In the genomic region with DNA sequence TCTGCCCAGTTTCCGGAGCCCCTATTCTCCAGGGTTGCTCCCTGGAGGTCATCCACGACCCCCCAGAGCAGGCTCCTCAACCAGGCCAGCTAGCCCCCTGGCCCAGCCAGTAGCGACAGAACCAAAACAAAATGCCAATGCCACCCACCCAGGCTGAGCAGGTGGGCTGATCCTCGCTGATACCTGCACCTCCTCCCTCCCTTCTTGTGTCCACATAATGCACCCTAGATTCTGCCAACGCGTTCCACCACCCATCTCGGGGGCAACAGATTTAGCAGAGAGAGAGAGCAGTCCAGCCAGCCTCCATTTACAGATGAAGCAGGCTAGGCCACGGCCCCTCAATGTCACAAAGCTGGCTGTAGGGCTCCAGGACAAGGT, we compare ENCODE assay signal across 9 mouse cellular contexts. TPM values are rescaled to one million over a fixed set of nuclear protein-coding genes. Genes with fewer than 3 reads are reported as not detected.
A peak's percentile ranks its signal among the peaks of the same experiment; 100 is the strongest.
DNase-seq lines count a peak whose midpoint lies in the region; ATAC-seq and TF ChIP-seq lines count a peak whose summit lies in the region.
"Had no signal": no experiment of that assay in that cellular context is flagged by ENCODE, and none has a peak within 500 bp of the region (broad histone marks: within the 10 kb centered on the region; RNA-seq: fewer than 3 reads in every experiment).

No protein-coding gene starts in this region.

- H3K36me3 ChIP-seq in kidney, adult 2 months (ENCODE audit: control insufficient read depth, insufficient read depth, low read length), result no peaks in the 10 kb centered on the region
- H3K36me3 ChIP-seq in hindbrain, embryonic 13.5 days, result peaks cover 11% of the 10 kb centered on the region
- peaks cover 9% of the 10 kb centered on the region for H3K36me3 ChIP-seq in midbrain, embryonic 14.5 days (ENCODE audit: control insufficient read depth, insufficient read depth, low read length)

- DNase-seq in kidney, adult 2 months, result no peak
- no peak for DNase-seq in kidney, adult 18-20 months
- DNase-seq in midbrain, embryonic 14.5 days, result no peak
- DNase-seq in gastrocnemius, postnatal 4 days (ENCODE audit: low spot score in 2 of 2), result no peak

- H3K4me3 ChIP-seq in kidney, adult 2 months (ENCODE audit: insufficient read depth, low read depth, low read length), result peak overlapping the region; percentile 76
- peak overlapping the region; percentile 92 for H3K4me3 ChIP-seq in bone marrow macrophage, adult 2 months (ENCODE audit: insufficient read depth, low read length)
- peak overlapping the region; percentile 81 for H3K4me3 ChIP-seq in hindbrain, embryonic 13.5 days
- peak overlapping the region; percentile 92 for H3K4me3 ChIP-seq in midbrain, embryonic 14.5 days (replicated peaks; ENCODE audit: low read depth, low read length)

- ATAC-seq in hindbrain, embryonic 13.5 days (ENCODE audit: low FRiP score), result peak; percentile 7; the same call in 1 of the 2 replicates
- no peak; the same call in none of the 2 replicates for ATAC-seq in midbrain, embryonic 14.5 days (ENCODE audit: low FRiP score, low TSS enrichment)
- ATAC-seq in frontal cortex, adult (ENCODE audit: low TSS enrichment), result no peak; the same call in 1 of the 2 replicates
- ATAC-seq in CD4-positive, CD25-positive, alpha-beta regulatory T cell, adult 4 months, result no peak

- peak overlapping the region; percentile 90 for H3K4me2 ChIP-seq in hindbrain, embryonic 13.5 days
- peak overlapping the region; percentile 65 for H3K4me2 ChIP-seq in midbrain, embryonic 14.5 days (ENCODE audit: low read length)

- TF ChIP-seq POLR2A in kidney, adult 2 months (IDR thresholded peaks at IDR 0.05; ENCODE audit: low read depth, low read length), result no peak
- TF ChIP-seq POLR2A in bone marrow macrophage, adult 2 months (IDR thresholded peaks at IDR 0.05; ENCODE audit: borderline replicate concordance, low read depth, low read length), result no peak

- no peaks in the 10 kb centered on the region for H3K9me3 ChIP-seq in hindbrain, embryonic 13.5 days
- H3K9me3 ChIP-seq in midbrain, embryonic 14.5 days (ENCODE audit: control insufficient read depth, low read length), result no peaks in the 10 kb centered on the region

- 25% methylated on average over 8 of the region's 8 CpGs for WGBS in kidney, adult 2 months
- WGBS in hindbrain, embryonic 13.5 days, result 23% methylated on average over 8 of the region's 8 CpGs
- 18% methylated on average over 8 of the region's 8 CpGs for WGBS in midbrain, embryonic 14.5 days

- H3K27ac ChIP-seq in kidney, adult 2 months (ENCODE audit: insufficient read depth, low read depth, low read length), result no peak overlapping the region
- no peak overlapping the region for H3K27ac ChIP-seq in bone marrow macrophage, adult 2 months (ENCODE audit: insufficient read depth, low read depth, low read length)
- H3K27ac ChIP-seq in hindbrain, embryonic 13.5 days, result peak overlapping the region; percentile 91
- H3K27ac ChIP-seq in midbrain, embryonic 14.5 days (replicated peaks; ENCODE audit: low read depth, low read length), result peak overlapping the region; percentile 86

- H3K27me3 ChIP-seq in kidney, adult 2 months (replicated peaks; ENCODE audit: control insufficient read depth, insufficient read depth, low read length), result no peaks in the 10 kb centered on the region
- 0 out of 2 replicates have a peak, but pooled peaks cover 1% of the 10 kb centered on the region for H3K27me3 ChIP-seq in hindbrain, embryonic 13.5 days
- H3K27me3 ChIP-seq in midbrain, embryonic 14.5 days (ENCODE audit: control insufficient read depth, insufficient read depth, low read length), result no peaks in the 10 kb centered on the region

- no peaks in the 10 kb centered on the region for H3K4me1 ChIP-seq in kidney, adult 2 months (ENCODE audit: control insufficient read depth, insufficient read depth, low read length)
- H3K4me1 ChIP-seq in bone marrow macrophage, adult 2 months (ENCODE audit: control insufficient read depth, insufficient read depth, low read length), result peaks cover 18% of the 10 kb centered on the region
- peaks cover 53% of the 10 kb centered on the region for H3K4me1 ChIP-seq in hindbrain, embryonic 13.5 days (replicated peaks)
- H3K4me1 ChIP-seq in midbrain, embryonic 14.5 days (ENCODE audit: control insufficient read depth, insufficient read depth, low read length), result peaks cover 16% of the 10 kb centered on the region

- H3K9ac ChIP-seq in hindbrain, embryonic 13.5 days, result peak overlapping the region; percentile 96
- peak overlapping the region; percentile 96 for H3K9ac ChIP-seq in midbrain, embryonic 14.5 days (replicated peaks; ENCODE audit: low read length)

- TF ChIP-seq CTCF in kidney, adult 2 months (conservative IDR thresholded peaks at IDR 0.05; ENCODE audit: insufficient read depth, insufficient read length, low read depth, low read length), result no peak
- TF ChIP-seq CTCF in bone marrow macrophage, adult 2 months (IDR thresholded peaks at IDR 0.05; ENCODE audit: low read depth, low read length), result no peak

RNA-seq across cellular contexts. Expression of a gene that starts 0.8 kb away (rescaled TPM):
- polyA plus RNA-seq in kidney, adult 2 months (2012; rRNA removed), result 4.5 and 6.4 TPM in 2 replicates
- polyA plus RNA-seq in bone marrow macrophage, adult 2 months (2012; ENCODE audit: insufficient read depth, insufficient read length, missing spikeins), result 1.7 and 2.9 TPM in 2 replicates
- 9.0 and 9.4 TPM in 2 replicates for polyA plus RNA-seq in hindbrain, embryonic 13.5 days (2015; fragmentation: Nextera tagmentation; extraction: Ambion mirVana)
- polyA plus RNA-seq in midbrain, embryonic 14.5 days (2014; fragmentation: Nextera tagmentation; extraction: Ambion mirVana), result 6.9 and 7.8 TPM in 2 replicates
- under 1 TPM; 0.19 to 0.35 TPM for polyA plus RNA-seq in CD4-positive, CD25-positive, alpha-beta regulatory T cell, adult 4 months (2017; shearing (Covaris generic))
- total RNA-seq in gastrocnemius, postnatal 4 days (2021), result 1 to 10 TPM; 6.7 to 6.8 TPM

RNA-seq across cellular contexts. Expression of a gene that starts 24.4 kb away (rescaled TPM):
- polyA plus RNA-seq in kidney, adult 2 months (2012; rRNA removed), result 0.99 and 1.1 TPM in 2 replicates
- polyA plus RNA-seq in bone marrow macrophage, adult 2 months (2012; ENCODE audit: insufficient read depth, insufficient read length, missing spikeins), result not detected in 2 replicates
- 0.18 TPM in 1 of 2 replicates, not detected in the other for polyA plus RNA-seq in hindbrain, embryonic 13.5 days (2015; fragmentation: Nextera tagmentation; extraction: Ambion mirVana)
- polyA plus RNA-seq in midbrain, embryonic 14.5 days (2014; fragmentation: Nextera tagmentation; extraction: Ambion mirVana), result 0.13 TPM in 1 of 2 replicates, not detected in the other
- polyA plus RNA-seq in CD4-positive, CD25-positive, alpha-beta regulatory T cell, adult 4 months (2017; shearing (Covaris generic)), result not detected
- total RNA-seq in gastrocnemius, postnatal 4 days (2021), result under 1 TPM; 0.69 to 0.70 TPM
- total RNA-seq: hematopoietic stem cell, adult 5-6 weeks had no signal

RNA-seq across cellular contexts. Expression of a gene that starts 34.0 kb away (rescaled TPM):
- polyA plus RNA-seq in kidney, adult 2 months (2012; rRNA removed), result 8.5 and 9.6 TPM in 2 replicates
- polyA plus RNA-seq in bone marrow macrophage, adult 2 months (2012; ENCODE audit: insufficient read depth, insufficient read length, missing spikeins), result 8.8 and 10.2 TPM in 2 replicates
- polyA plus RNA-seq in hindbrain, embryonic 13.5 days (2015; fragmentation: Nextera tagmentation; extraction: Ambion mirVana), result 22.8 and 23.4 TPM in 2 replicates
- 20.4 and 25.2 TPM in 2 replicates for polyA plus RNA-seq in midbrain, embryonic 14.5 days (2014; fragmentation: Nextera tagmentation; extraction: Ambion mirVana)
- polyA plus RNA-seq in CD4-positive, CD25-positive, alpha-beta regulatory T cell, adult 4 months (2017; shearing (Covaris generic)), result 1 to 10 TPM; 3.6 to 4.6 TPM
- total RNA-seq in gastrocnemius, postnatal 4 days (2021), result 10 to 100 TPM; 14.0 to 15.9 TPM

RNA-seq across cellular contexts. Expression of a gene that starts 42.3 kb away (rescaled TPM):
- 0.08 TPM in 1 of 2 replicates, not detected in the other for polyA plus RNA-seq in kidney, adult 2 months (2012; rRNA removed)
- not detected in 2 replicates for polyA plus RNA-seq in bone marrow macrophage, adult 2 months (2012; ENCODE audit: insufficient read depth, insufficient read length, missing spikeins)
- not detected in 2 replicates for polyA plus RNA-seq in hindbrain, embryonic 13.5 days (2015; fragmentation: Nextera tagmentation; extraction: Ambion mirVana)
- not detected in 2 replicates for polyA plus RNA-seq in midbrain, embryonic 14.5 days (2014; fragmentation: Nextera tagmentation; extraction: Ambion mirVana)
- polyA plus RNA-seq in CD4-positive, CD25-positive, alpha-beta regulatory T cell, adult 4 months (2017; shearing (Covaris generic)), result not detected
- not detected for total RNA-seq in gastrocnemius, postnatal 4 days (2021)
- total RNA-seq: hematopoietic stem cell, adult 5-6 weeks had no signal

RNA-seq across cellular contexts. Expression of a gene that starts 46.2 kb away (rescaled TPM):
- polyA plus RNA-seq in kidney, adult 2 months (2012; rRNA removed), result 17.9 and 18.1 TPM in 2 replicates
- 11.2 and 14.3 TPM in 2 replicates for polyA plus RNA-seq in bone marrow macrophage, adult 2 months (2012; ENCODE audit: insufficient read depth, insufficient read length, missing spikeins)
- polyA plus RNA-seq in hindbrain, embryonic 13.5 days (2015; fragmentation: Nextera tagmentation; extraction: Ambion mirVana), result 34.8 and 36.2 TPM in 2 replicates
- polyA plus RNA-seq in midbrain, embryonic 14.5 days (2014; fragmentation: Nextera tagmentation; extraction: Ambion mirVana), result 30.0 and 30.8 TPM in 2 replicates
- polyA plus RNA-seq in CD4-positive, CD25-positive, alpha-beta regulatory T cell, adult 4 months (2017; shearing (Covaris generic)), result 1 to 10 TPM; 5.1 to 7.5 TPM
- total RNA-seq in gastrocnemius, postnatal 4 days (2021), result 10 to 100 TPM; 13.9 to 15.5 TPM

Comparison
In these comparisons a context has a peak if more than half of its experiments do, and no peak if none do; other contexts are left out.
1. H3K27ac ChIP-seq: peak in hindbrain, embryonic 13.5 days (single experiment) and midbrain, embryonic 14.5 days (single experiment); none in kidney, adult 2 months (single experiment) and bone marrow macrophage, adult 2 months (single experiment).
2. Peak in every context shown above with its lines, with median percentiles within 50 percentile points of each other: H3K4me3 ChIP-seq.